Mouse (Mus musculus) erythroblast, embryonic 14.5 days (primary cell): ENCODE results near the gene Ect2l.

ENCODE experiments used
- GATA1 ChIP-seq: IDR thresholded peaks from 2 replicates; pipeline ENCODE4 v1.6.1; 2012; ENCODE audit warnings: low read length, inconsistent platforms, mixed read lengths
- TAL1 ChIP-seq: IDR thresholded peaks from 3 replicates; pipeline ENCODE4 v1.6.1; 2012; ENCODE audit warnings: low read length, inconsistent platforms, mixed read lengths

GRCm38 (mm10) chr10:18082772-18083171 is 127.9 kb downstream of the Ect2l start:
- TF ChIP-seq TAL1: no peak
- no peak for TF ChIP-seq GATA1
